ENCODE assay signal across 11 mouse cellular contexts in the genomic region with DNA sequence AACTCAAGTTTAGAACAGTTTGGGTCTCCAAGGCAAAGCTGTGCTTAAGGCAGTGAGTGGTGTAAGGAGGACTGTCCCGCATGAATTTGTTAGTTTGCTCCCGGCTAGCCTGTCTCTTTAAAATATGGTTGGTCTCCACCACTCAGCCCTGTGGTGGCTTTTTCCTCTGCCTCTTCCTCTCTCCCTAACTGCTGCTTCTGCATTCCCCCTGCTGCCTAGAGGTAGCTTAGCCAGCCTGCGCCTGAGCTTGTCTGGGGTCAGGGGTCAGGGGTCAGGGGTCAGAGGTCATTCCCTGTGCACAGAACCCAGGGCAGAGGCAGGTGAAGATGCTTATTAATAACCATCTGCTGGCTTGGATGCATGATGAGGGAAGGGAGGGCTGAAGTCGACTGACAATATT.
DNase-seq lines count a peak whose midpoint lies in the region; ATAC-seq and TF ChIP-seq lines count a peak whose summit lies in the region.
"Had no signal": no experiment of that assay in that cellular context is flagged by ENCODE, and none has a peak within 500 bp of the region (broad histone marks: within the 10 kb centered on the region; RNA-seq: fewer than 3 reads in every experiment).

No protein-coding gene starts in this region.

- peaks cover 68% of the 10 kb centered on the region for H3K4me1 ChIP-seq in heart, embryonic 10.5 days
- peaks cover 15% of the 10 kb centered on the region for H3K4me1 ChIP-seq in kidney, postnatal 0 days (replicated peaks; ENCODE audit: insufficient read depth, low read length)
- peaks cover 8% of the 10 kb centered on the region; the same call in 1 of the 2 replicates for H3K4me1 ChIP-seq in bone marrow macrophage, adult 2 months (ENCODE audit: control insufficient read depth, insufficient read depth, low read length)

- 14% methylated on average over 4 of the region's 4 CpGs for WGBS in heart, embryonic 10.5 days
- WGBS in kidney, postnatal 0 days = 17% methylated on average over 4 of the region's 4 CpGs

- no peak for TF ChIP-seq CTCF in kidney, postnatal 0 days (IDR thresholded peaks at IDR 0.05; ENCODE audit: low read depth)
- no peak for TF ChIP-seq CTCF in bone marrow macrophage, adult 2 months (IDR thresholded peaks at IDR 0.05; ENCODE audit: low read depth, low read length)

- H3K36me3 ChIP-seq in heart, embryonic 10.5 days = no peaks in the 10 kb centered on the region
- H3K36me3 ChIP-seq in kidney, postnatal 0 days (ENCODE audit: insufficient read depth, low read length) = no peaks in the 10 kb centered on the region
- H3K36me3 ChIP-seq: liver, embryonic 12.5 days had no signal

- TF ChIP-seq POLR2A in bone marrow macrophage, adult 2 months (IDR thresholded peaks at IDR 0.05; ENCODE audit: borderline replicate concordance, low read depth, low read length) = no peak

- no peak overlapping the region for H3K4me3 ChIP-seq in heart, embryonic 10.5 days
- H3K4me3 ChIP-seq in kidney, postnatal 0 days (replicated peaks; ENCODE audit: low read depth, low read length) = no peak overlapping the region
- H3K4me3 ChIP-seq in bone marrow macrophage, adult 2 months (ENCODE audit: insufficient read depth, low read length) = no peak overlapping the region
- H3K4me3 ChIP-seq: liver, embryonic 12.5 days had no signal

- no peak overlapping the region for H3K9ac ChIP-seq in kidney, postnatal 0 days (ENCODE audit: low read depth, low read length)
- H3K9ac ChIP-seq: liver, embryonic 12.5 days had no signal

- H3K27ac ChIP-seq in heart, embryonic 10.5 days = peak overlapping the region; percentile 89
- no peak overlapping the region for H3K27ac ChIP-seq in kidney, postnatal 0 days
- H3K27ac ChIP-seq in bone marrow macrophage, adult 2 months (ENCODE audit: insufficient read depth, low read depth, low read length) = peak overlapping the region; percentile 57; the same call in 1 of the 2 replicates
- H3K27ac ChIP-seq: liver, embryonic 12.5 days had no signal

- no peaks in the 10 kb centered on the region for H3K27me3 ChIP-seq in heart, embryonic 10.5 days (ENCODE audit: insufficient read depth, poor library complexity, severe bottlenecking)
- no peaks in the 10 kb centered on the region for H3K27me3 ChIP-seq in kidney, postnatal 0 days (ENCODE audit: insufficient read depth, low read length)

- DNase-seq in heart, embryonic 10.5 days (ENCODE audit: low spot score) = no peak
- DNase-seq in heart, adult 18-20 months = no peak
- DNase-seq in kidney, postnatal 0 days (ENCODE audit: low spot score) = peak; percentile 49
- DNase-seq in kidney, postnatal 14 days = no peak
- no peak for DNase-seq in natural killer cell, adult 2 months (ENCODE audit: low spot score in 2 of 2)
- DNase-seq in left cerebral cortex, postnatal 36 days (ENCODE audit: low spot score in 2 of 2) = no peak
- DNase-seq: cerebellum, adult 11-12 months; kidney, adult 2 months had no signal

- no peak overlapping the region for H3K4me2 ChIP-seq in kidney, postnatal 0 days (ENCODE audit: low read length)

- ATAC-seq in kidney, postnatal 0 days (replicated peaks; ENCODE audit: low FRiP score, low read depth) = no peak; the same call in 1 of the 2 replicates
- ATAC-seq in hematopoietic stem cell, adult 5-6 weeks (replicated peaks in 1 of 2; ENCODE audit: insufficient read depth in 1 of 2, low FRiP score in 2 of 2, low TSS enrichment in 1 of 2, low read depth in 1 of 2, poor library complexity in 2 of 2, severe bottlenecking in 2 of 2) = peak; percentile 32 to 50; a peak in 1 of 4 replicates
- ATAC-seq: liver, embryonic 12.5 days had no signal

- intact Hi-C loops in left cerebral cortex, postnatal 36 days (cut with DNase I) = no loop called here

- H3K9me3 ChIP-seq in heart, embryonic 10.5 days = no peaks in the 10 kb centered on the region
- H3K9me3 ChIP-seq in kidney, postnatal 0 days (replicated peaks; ENCODE audit: low read length) = no peaks in the 10 kb centered on the region
- H3K9me3 ChIP-seq: liver, embryonic 12.5 days had no signal
